Mouse (Mus musculus) kidney, adult 2 months (tissue): Measurements from ENCODE around the gene Gm19935.

Source experiments
- CTCF ChIP-seq: fragments of 200-500 bp; conservative IDR thresholded peaks from 2 replicates; pipeline ENCODE4 v1.5.1; 2011; ENCODE audit warnings: low read depth, mild to moderate bottlenecking, control low read depth, low read length, moderate library complexity, mixed read lengths; ENCODE audit not compliant: insufficient read depth, insufficient read length
- POLR2A ChIP-seq: fragments of 200-500 bp; IDR thresholded peaks from one replicate; pipeline ENCODE4 v1.6.1; 2011; ENCODE audit warnings: low read depth, low read length, control low read depth

- TF ChIP-seq POLR2A (no peak), CTCF (no peak)
Observed at GRCm38 (mm10) chr8:90844179-90844967, 27.2 kb upstream of the Gm19935 start.
